Mouse (Mus musculus) liver, embryonic 16.5 days (tissue): ENCODE measurements around the gene Zfp758. TPM values are rescaled to one million over a fixed set of nuclear protein-coding genes. Genes with fewer than 3 reads are reported as not detected.
A peak's percentile ranks its signal among the peaks of the same experiment; 100 is the strongest.

Experiments
- ATAC-seq: fragments of 200-750 bp; cut with Nextera tagmentation; 2 replicates; pipeline ENCODE4 v1.8.0; 2017; ENCODE audit warnings: low read depth, mild to moderate bottlenecking, moderate number of reproducible peaks, moderate library complexity
- H3K27ac ChIP-seq: fragments of 300-500 bp; sonication (generic); 2 replicates; pipeline ENCODE4 v1.5.1; 2014; ENCODE audit warnings: mild to moderate bottlenecking, low read length
- H3K27me3 ChIP-seq: fragments of 300-500 bp; sonication (generic); 2 replicates; pipeline ENCODE4 v1.6.1; 2014; ENCODE audit warnings: low read depth, low read length, mixed read lengths; ENCODE audit not compliant: control insufficient read depth, insufficient read depth
- H3K36me3 ChIP-seq: fragments of 300-500 bp; sonication (generic); 2 replicates; pipeline ENCODE4 v1.6.1; 2014; ENCODE audit warnings: mild to moderate bottlenecking; ENCODE audit not compliant: control insufficient read depth, insufficient read depth
- H3K4me1 ChIP-seq: fragments of 300-500 bp; sonication (generic); 2 replicates; pipeline ENCODE4 v1.6.1; 2014; ENCODE audit warnings: low read depth, low read length, mixed read lengths; ENCODE audit not compliant: control insufficient read depth
- H3K4me2 ChIP-seq: fragments of 300-500 bp; sonication (generic); 2 replicates; pipeline ENCODE4 v1.6.1; 2014; ENCODE audit warnings: low read depth, low read length, mixed read lengths
- H3K4me3 ChIP-seq: fragments of 300-500 bp; sonication (generic); 2 replicates; pipeline ENCODE4 v1.5.1; 2014; ENCODE audit warnings: low read depth, mild to moderate bottlenecking, low read length
- H3K9ac ChIP-seq: fragments of 300-500 bp; sonication (generic); 2 replicates; pipeline ENCODE4 v1.6.1; 2014; ENCODE audit warnings: low read depth, low read length
- H3K9me3 ChIP-seq: fragments of 300-500 bp; sonication (generic); replicated peaks from 2 replicates; pipeline ENCODE4 v1.6.1; 2016; ENCODE audit warnings: low read length; ENCODE audit not compliant: control insufficient read depth
- WGBS: fragments of 180-500 bp; shearing (Covaris S2); extraction: QIAGEN DNeasy Blood & Tissue Kit; methylation state at CpG from one replicate; pipeline ENCODE4 v1.1.7; 2014; ENCODE audit not compliant: insufficient replicate concordance; 5-methylcytosine and 5-hydroxymethylcytosine counted together
- polyA plus RNA-seq: library from polyadenylated mRNA; unstranded; fragments of >200 nt; fragmentation: Nextera tagmentation; extraction: Ambion mirVana; gene quantifications from 2 replicates; pipeline ENCODE4 v1.2.1, GENCODE M21; 2015

Gene Zfp758
- polyA plus RNA-seq, 1 experiment from 2014 or later = 4.4 TPM

DNA sequence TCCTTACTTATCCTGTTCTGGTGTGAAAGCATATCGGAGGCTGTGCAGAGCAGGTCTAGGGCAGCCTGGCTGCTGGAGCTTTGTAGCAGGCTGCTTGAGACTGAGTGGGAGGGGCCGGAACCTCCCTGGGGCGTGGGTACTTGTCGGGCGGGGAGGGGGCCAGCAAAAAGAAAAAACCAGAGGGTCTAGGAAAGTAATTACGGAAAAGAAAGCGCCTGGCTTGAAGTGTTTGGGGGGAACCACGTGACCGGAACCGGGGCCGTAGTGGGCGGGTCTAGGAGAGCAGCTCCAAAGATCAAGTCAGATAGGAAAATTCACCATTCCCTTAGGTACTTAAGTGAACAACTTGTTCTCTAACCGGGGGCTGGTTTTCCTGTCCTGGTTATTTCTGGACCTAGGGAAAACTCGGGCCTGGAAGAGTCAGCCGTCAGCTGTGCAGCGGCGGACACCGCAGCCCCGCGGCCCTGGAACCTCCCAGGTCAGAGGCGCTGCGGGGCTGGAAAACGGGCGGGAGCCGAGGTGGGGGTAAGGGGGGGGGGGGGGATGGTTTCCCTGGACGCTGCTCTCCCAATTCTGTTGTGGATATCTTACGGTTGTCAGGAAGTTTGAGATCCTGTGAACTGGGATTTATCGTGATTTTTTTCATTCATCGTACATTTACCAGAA, 62.8 kb downstream of the Zfp758 start, which contains the start of gene Zfp946:
TSS of gene Zfp946 (plus strand) at position 271 of the 666 bp plus-strand sequence.
- Histone ChIP-seq H3K27ac (peak within 1 kb of the TSS; percentile 31), H3K9ac (peak within 1 kb of the TSS; percentile 59), H3K27me3 (no peaks in the 10 kb centered on the region), H3K4me3 (peak within 1 kb of the TSS; percentile 67), H3K4me1 (no peaks in the 10 kb centered on the region), H3K9me3 (no peaks in the 10 kb centered on the region), H3K4me2 (peak within 1 kb of the TSS; percentile 77), H3K36me3 (no peaks in the 10 kb centered on the region)
- WGBS = under 1% methylated on average over 29 of the region's 29 CpGs
- ATAC-seq = peak; percentile 89

DNA sequence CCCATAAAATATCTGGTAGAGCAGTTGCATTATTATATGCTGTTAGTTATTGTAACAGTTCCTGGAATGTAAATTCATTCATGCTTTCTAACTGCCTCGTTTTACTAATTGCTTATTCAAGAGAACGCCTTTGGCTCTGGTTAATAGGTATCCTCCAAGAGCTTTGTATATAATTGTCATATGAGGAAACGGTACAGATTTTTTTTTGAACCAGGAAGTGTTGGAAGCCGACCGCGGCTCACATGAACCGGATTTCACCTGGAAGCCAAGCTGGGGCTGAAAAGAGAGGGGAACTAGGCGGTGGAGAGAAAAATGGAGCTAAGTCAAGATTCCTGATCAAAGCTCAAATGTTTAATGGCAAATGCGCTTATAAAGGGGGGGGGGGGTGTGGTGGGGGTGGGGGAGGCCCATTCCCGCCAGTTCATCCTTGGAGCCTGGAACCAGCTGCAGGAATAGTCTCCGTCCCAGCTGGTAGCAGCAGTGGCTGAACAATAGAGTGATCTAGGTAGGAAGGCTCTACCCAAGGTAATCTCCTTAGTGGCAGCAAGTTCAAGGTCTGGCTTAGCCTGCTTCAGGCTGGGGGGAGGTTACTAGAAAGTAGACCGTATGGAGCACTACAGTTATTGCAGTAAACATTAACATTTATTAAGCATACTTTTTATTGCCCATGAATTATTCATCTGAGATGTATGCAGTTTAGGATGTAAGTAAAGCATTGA, 63.5 kb downstream of the Zfp758 start:
- ATAC-seq = no peak
- Histone ChIP-seq H3K27me3 (no peaks in the 10 kb centered on the region), H3K4me2 (peak overlapping the region; percentile 77), H3K9me3 (no peaks in the 10 kb centered on the region), H3K9ac (peak overlapping the region; percentile 59; the same call in 1 of the 2 replicates), H3K4me3 (peak overlapping the region; percentile 67), H3K4me1 (no peaks in the 10 kb centered on the region), H3K27ac (no peak overlapping the region), H3K36me3 (no peaks in the 10 kb centered on the region)
- 8% methylated on average over 11 of the region's 12 CpGs for WGBS

Other genes starting within 250 kb of the Zfp758 start
- 0.35 and 0.42 TPM in 2 replicates for gene Zfp947, start 195.3 kb upstream of the Zfp758 start, polyA plus RNA-seq
- gene Zfp994, start 135.8 kb upstream of the Zfp758 start, polyA plus RNA-seq = 0.71 and 0.82 TPM in 2 replicates
- 3.6 and 3.7 TPM in 2 replicates for gene CT030661.1, start 46.6 kb upstream of the Zfp758 start, polyA plus RNA-seq
- 5.1 and 5.5 TPM in 2 replicates for gene Zfp944, start 53 bp upstream of the Zfp758 start, polyA plus RNA-seq
- gene Zfp946, start 62.8 kb downstream of the Zfp758 start, polyA plus RNA-seq = 2.5 TPM in 2 replicates
- gene Vmn2r111, start 212.0 kb downstream of the Zfp758 start, polyA plus RNA-seq = not detected in 2 replicates
- not detected in 2 replicates for gene Vmn2r112, start 239.5 kb downstream of the Zfp758 start, polyA plus RNA-seq